Mouse (Mus musculus) embryonic fibroblast, embryonic 13.5 days (primary cell): ENCODE results near the gene Psapl1. TPM values are rescaled to one million over a fixed set of nuclear protein-coding genes. Genes with fewer than 3 reads are reported as not detected.

ENCODE experiments used
- H3K27ac ChIP-seq: 2 replicates; pipeline ENCODE4 v1.5.1; 2012; ENCODE audit warnings: low read length, control low read depth, inconsistent platforms; ENCODE audit not compliant: insufficient read depth
- H3K4me1 ChIP-seq: 2 replicates; pipeline ENCODE4 v1.6.1; 2011; ENCODE audit warnings: low read length; ENCODE audit not compliant: control insufficient read depth, insufficient read depth
- H3K4me3 ChIP-seq: 2 replicates; pipeline ENCODE4 v1.5.1; 2011; ENCODE audit warnings: mild to moderate bottlenecking, control low read depth, low read length; ENCODE audit not compliant: insufficient read depth
- CTCF ChIP-seq: IDR thresholded peaks from 2 replicates; pipeline ENCODE4 v1.5.1; 2011; ENCODE audit warnings: mild to moderate bottlenecking, control low read depth, low read length, moderate library complexity, borderline replicate concordance; ENCODE audit not compliant: insufficient read depth
- POLR2A ChIP-seq: IDR thresholded peaks from 2 replicates; pipeline ENCODE4 v1.6.1; 2011; ENCODE audit warnings: low read depth, mild to moderate bottlenecking, control low read depth, low read length, moderate library complexity
- polyA plus RNA-seq: library from polyadenylated mRNA; stranded (reverse); fragments of >200 nt; gene quantifications from 2 replicates; pipeline ENCODE4 v1.2.4, GENCODE M21; 2011; ENCODE audit warnings: low read depth; ENCODE audit not compliant: missing spikeins, insufficient read length

The Psapl1 gene
- not detected in 2 replicates for polyA plus RNA-seq

DNA sequence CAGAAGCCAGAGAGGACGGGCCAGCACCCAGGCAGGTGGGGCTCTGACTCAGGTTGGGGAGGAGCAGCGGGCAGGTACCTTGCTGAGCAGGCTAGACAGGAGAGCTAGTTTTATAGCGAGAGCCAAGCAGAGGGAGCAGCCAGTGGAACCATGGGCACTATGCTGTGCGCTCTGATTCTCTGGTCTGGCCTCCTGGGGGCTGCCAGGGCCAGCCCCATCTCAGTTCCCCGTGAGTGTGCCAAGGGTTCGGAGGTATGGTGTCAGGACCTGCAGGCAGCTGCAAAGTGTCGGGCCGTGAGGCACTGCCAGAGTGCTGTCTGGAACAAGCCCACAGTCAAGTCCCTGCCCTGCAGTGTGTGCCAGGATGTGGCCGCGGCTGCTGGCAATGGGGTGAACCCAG is at the start of gene Psapl1:
Psapl1 (plus strand) TSS at position 106 of the 400 bp plus-strand sequence.
- TF ChIP-seq CTCF (no peak), POLR2A (no peak)
- no peak within 1 kb of the TSS for H3K27ac ChIP-seq
- H3K4me1 ChIP-seq, result peaks cover 3% of the 10 kb centered on the region; the same call in 1 of the 2 replicates
- H3K4me3 ChIP-seq, result no peak within 1 kb of the TSS

DNA sequence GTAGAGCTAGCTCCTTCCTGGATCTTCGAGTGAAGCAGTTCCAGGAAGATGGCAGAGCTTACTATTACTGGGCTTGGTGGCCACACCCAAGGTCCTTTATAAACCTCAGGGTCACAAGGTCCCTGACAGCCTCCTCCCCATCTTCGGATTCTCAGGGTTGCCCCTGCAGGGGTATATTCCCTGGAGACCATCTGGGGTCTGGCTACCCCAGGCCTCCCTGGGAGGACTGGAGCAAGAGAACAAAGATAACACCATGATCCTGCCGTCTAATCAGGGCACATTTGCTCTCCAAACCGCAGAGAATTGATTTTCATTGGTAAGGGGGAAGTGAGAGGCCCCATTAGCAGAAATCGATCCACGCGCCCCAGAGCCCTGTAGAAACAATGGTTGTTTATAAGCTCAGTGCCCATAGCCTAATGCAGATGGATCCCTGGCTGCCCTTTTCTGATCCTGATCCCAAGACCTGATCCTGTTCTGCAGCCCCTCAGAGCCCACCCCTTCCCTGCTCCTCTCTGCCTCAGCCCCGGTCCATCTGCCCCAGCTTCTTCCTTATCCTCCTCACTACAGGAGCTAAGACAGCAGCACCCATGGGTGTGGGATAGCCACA is 48.8 kb upstream of the Psapl1 start:
- no peaks in the 10 kb centered on the region for H3K4me1 ChIP-seq
- H3K4me3 ChIP-seq, result no peak overlapping the region
- TF ChIP-seq CTCF (no peak), POLR2A (no peak)
- H3K27ac ChIP-seq, result no peak overlapping the region

DNA sequence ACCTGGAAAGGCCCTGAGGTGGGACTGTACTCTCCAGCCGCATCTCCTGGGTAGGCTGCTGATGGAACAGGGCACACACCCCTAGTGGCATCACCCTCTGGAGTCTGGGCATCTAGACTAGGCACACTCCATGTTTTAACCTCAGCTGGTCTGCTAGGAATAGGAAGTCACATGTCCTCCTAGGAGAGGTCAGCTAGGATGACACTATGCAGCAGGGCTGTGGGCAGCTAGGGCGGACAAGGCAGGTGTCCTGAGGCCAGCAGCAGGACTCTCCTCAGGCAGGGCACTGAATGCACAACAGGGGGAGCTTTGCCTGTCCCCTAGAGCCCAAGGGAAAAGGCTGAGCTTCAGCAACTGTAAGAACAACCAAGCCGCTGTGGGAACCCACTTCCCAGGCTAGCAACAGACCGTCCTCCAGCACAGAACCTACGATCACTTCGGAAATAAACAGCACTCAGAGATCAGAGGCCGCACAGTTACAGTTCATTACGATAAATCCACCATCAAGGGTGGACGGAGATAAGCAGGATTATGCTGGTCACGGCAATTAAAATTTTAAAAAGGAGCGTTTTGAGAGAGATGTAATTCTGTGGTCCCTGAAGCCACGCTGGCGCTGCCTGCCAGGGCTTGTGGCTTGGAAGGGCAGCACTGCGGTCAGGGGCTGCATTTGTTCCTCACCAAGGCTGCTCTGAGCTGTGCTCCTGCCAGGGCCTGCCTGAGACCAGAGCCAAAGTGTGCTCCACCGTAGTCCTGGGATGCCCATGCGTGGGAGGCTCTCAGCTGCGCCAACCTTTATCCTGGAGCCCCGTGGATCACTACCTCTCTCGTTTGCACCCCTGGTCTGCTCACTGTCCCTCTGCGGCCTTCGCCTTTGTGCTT is 38.2 kb upstream of the Psapl1 start:
- H3K4me3 ChIP-seq, result no peak overlapping the region
- no peaks in the 10 kb centered on the region for H3K4me1 ChIP-seq
- H3K27ac ChIP-seq, result no peak overlapping the region
- TF ChIP-seq CTCF, result no peak
- TF ChIP-seq POLR2A, result no peak

DNA sequence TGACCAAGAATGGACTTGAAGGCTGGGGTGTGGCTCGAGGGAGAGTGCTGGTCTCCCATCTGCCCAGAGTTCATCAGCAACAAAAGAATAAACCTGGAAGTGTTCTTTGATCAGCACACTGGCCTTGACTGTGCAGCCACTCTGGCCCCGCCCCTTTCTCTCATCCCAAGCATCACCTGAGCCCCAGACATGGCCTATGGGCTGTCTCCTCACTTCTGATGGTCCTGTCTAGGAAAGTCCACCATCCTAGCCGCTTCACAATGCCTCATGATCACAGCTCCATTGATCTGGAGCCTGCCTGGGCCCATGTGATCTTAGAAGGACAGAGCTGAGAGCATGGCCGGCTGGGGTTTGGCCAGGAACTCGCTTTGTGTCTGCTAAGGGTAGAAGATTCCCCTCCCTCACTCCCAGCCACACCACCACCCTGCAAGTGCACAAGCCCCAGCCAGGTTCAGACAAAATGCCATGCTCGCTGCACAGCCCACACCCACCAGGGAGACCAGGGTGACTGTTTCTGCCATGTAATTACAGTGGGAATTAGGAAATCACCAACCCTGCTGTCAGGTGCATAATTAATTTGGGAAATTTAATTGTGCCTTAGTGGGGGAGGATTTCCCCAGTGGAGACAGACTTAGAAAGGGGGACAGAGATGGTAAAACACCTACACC is 37.3 kb upstream of the Psapl1 start:
- no peak overlapping the region for H3K27ac ChIP-seq
- TF ChIP-seq CTCF, result no peak
- no peak for TF ChIP-seq POLR2A
- H3K4me3 ChIP-seq, result no peak overlapping the region
- H3K4me1 ChIP-seq, result no peaks in the 10 kb centered on the region

DNA sequence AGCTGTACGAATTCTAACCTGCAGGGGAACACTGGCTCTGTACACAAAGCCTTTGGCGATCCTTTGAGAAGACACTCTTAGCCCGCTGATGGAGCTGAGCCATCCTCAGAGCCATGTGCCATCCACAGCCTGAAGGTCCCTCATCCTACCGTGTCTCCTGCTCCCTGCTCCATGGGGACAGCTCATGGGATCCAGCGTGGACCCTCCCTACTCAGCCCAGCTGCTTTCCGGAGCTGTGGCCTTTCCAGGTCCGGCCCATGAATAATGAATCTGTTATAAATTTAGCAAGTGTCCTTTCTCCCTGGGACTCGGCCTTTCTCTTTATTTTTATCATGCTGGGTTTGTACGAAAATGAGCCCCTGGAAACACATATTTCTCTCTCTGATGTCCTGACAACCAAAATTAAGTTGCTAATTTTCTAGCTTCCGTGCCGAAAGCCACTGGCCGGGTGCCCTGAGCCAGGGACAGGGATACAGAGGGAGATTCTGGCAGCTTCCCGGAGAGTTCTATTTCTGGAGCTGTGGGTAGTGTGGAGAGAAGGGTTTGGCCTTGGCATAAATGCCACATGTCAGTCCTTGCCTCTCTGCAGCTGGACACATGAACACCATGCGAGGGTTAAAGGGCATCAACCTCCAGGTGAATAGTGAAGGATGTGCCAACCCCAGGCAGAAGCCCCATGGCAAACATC is 34.7 kb upstream of the Psapl1 start:
- Histone ChIP-seq H3K27ac (no peak overlapping the region), H3K4me3 (no peak overlapping the region), H3K4me1 (no peaks in the 10 kb centered on the region)
- TF ChIP-seq CTCF, result no peak
- TF ChIP-seq POLR2A, result no peak

DNA sequence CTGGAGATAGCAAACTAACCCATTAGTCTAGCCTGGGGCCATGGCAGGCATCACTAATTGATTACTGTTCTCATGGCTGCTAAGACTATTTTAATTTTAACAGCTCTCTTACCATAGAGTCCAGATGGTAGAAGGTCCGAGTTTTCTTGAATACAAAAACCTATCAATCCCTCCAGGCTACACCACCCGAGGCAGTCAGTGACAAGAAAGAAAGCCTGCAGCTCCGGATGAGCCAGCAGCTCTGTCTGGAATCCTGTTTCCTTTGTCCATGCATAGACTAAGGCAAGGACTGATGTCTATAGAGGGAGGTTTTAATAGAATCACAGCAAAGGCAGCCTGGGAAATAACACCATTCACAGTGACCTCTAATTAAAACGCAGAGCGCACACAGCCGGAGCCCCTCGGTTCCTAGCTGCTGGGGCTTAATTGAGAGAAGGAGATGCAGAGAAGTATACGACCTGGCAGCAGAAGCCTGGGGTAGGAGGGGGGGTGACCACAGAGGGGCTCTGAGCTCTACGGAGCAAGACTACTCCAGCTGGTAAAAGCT is 29.2 kb upstream of the Psapl1 start:
- no peak overlapping the region for H3K27ac ChIP-seq
- H3K4me1 ChIP-seq, result no peaks in the 10 kb centered on the region
- H3K4me3 ChIP-seq, result no peak overlapping the region
- no peak for TF ChIP-seq CTCF
- TF ChIP-seq POLR2A, result no peak

DNA sequence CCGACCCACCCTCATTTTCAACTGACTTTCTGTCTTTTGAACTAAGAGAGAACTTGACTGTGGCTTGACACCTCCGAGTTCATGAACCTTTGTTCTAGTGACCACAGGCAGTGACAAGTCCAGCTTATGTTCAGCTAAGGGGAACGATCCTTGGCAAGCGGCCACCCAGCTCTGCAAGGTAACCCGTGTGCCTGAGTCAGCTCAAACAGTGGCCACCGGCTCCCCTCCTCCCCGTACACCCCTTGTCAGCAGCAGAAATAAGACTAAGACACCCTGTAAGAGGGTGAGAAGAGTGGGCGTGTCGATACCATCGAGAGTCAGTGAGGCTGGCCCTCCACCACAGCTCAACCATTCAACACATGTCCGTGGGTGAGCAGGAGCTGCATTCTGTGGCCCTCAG is 27.4 kb upstream of the Psapl1 start:
- H3K4me3 ChIP-seq, result no peak overlapping the region
- no peak for TF ChIP-seq CTCF
- no peak overlapping the region for H3K27ac ChIP-seq
- H3K4me1 ChIP-seq, result no peaks in the 10 kb centered on the region

DNA sequence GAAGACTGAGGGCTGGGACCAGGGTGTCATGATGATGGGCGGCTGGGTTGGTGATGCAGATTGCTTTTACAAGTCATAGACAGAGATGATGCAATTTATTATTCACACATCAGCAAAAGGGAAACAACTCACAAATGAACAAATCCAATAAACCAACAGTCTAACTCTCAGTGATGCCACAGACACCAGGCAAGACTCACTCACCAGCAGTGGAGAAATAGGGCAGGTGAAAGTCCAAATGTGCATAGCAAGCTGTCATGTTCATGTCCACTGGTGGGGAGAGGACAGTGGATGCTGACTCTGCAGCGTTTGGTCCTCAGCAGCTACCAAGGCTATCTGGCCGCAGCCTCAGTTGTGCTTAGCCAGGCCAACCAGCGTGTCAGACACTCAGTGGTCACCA is 26.9 kb upstream of the Psapl1 start:
- TF ChIP-seq CTCF (no peak), POLR2A (no peak)
- H3K4me1 ChIP-seq, result no peaks in the 10 kb centered on the region
- no peak overlapping the region for H3K4me3 ChIP-seq
- H3K27ac ChIP-seq, result no peak overlapping the region

DNA sequence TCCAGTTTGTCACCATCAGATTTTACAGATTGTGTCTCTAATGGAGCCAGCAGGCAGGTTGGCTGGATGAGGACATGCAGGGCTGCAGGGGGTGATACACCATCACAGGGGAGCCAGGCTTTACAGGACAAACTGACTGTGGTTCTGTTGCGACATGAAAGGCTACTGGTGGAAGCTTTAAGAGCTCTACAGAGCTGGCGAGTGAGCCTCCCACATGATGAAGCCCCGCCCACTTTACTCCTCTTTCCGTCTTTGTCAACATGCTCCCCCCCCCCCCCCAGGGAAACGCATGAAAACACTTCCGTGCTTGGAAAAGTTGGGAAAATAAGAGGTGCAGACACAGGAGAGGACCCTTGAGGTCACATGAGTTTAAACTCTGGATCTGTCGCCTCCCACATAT is 25.6 kb upstream of the Psapl1 start:
- no peak overlapping the region for H3K4me3 ChIP-seq
- TF ChIP-seq POLR2A, result no peak
- no peak for TF ChIP-seq CTCF
- no peak overlapping the region for H3K27ac ChIP-seq
- H3K4me1 ChIP-seq, result peaks cover 2% of the 10 kb centered on the region; the same call in 1 of the 2 replicates
